16 mouse cellular contexts compared by ENCODE assay signal in genomic region chr12:33174675-33175357, GRCm38 (mm10). TPM values are rescaled to one million over a fixed set of nuclear protein-coding genes. Genes with fewer than 3 reads are reported as not detected.
DNase-seq lines count a peak whose midpoint lies in the region; ATAC-seq lines count a peak whose summit lies in the region.
"Had no signal": no experiment of that assay in that cellular context is flagged by ENCODE, and none has a peak within 500 bp of the region (broad histone marks: within the 10 kb centered on the region; RNA-seq: fewer than 3 reads in every experiment).

No protein-coding gene starts in this region.

- no peaks in the 10 kb centered on the region for H3K27me3 ChIP-seq in neural tube, embryonic 11.5 days (ENCODE audit: control insufficient read depth, insufficient read depth, low read length)
- no peaks in the 10 kb centered on the region for H3K27me3 ChIP-seq in embryonic facial prominence, embryonic 12.5 days
- H3K27me3 ChIP-seq: limb, embryonic 12.5 days had no signal

- intact Hi-C loops in heart, postnatal 36 days (cut with DNase I) = no loop called here

- H3K36me3 ChIP-seq in neural tube, embryonic 11.5 days (ENCODE audit: control insufficient read depth, insufficient read depth, low read length) = no peaks in the 10 kb centered on the region
- no peaks in the 10 kb centered on the region for H3K36me3 ChIP-seq in embryonic facial prominence, embryonic 12.5 days
- H3K36me3 ChIP-seq: limb, embryonic 12.5 days had no signal

- H3K4me2 ChIP-seq in neural tube, embryonic 11.5 days (ENCODE audit: low read depth) = no peak overlapping the region
- H3K4me2 ChIP-seq in embryonic facial prominence, embryonic 12.5 days (replicated peaks) = no peak overlapping the region

- H3K4me3 ChIP-seq in neural tube, embryonic 11.5 days (ENCODE audit: low read depth, low read length) = no peak overlapping the region
- no peak overlapping the region for H3K4me3 ChIP-seq in embryonic facial prominence, embryonic 12.5 days

- H3K9me3 ChIP-seq in neural tube, embryonic 11.5 days (ENCODE audit: control insufficient read depth, low read length) = no peaks in the 10 kb centered on the region
- H3K9me3 ChIP-seq in embryonic facial prominence, embryonic 12.5 days = no peaks in the 10 kb centered on the region
- H3K9me3 ChIP-seq: G1E; limb, embryonic 12.5 days; megakaryocyte, embryonic 14.5 days had no signal

- H3K4me1 ChIP-seq in neural tube, embryonic 11.5 days (ENCODE audit: control insufficient read depth, insufficient read depth, low read length) = peaks cover 19% of the 10 kb centered on the region
- H3K4me1 ChIP-seq in embryonic facial prominence, embryonic 12.5 days = peaks cover 32% of the 10 kb centered on the region

- peak; percentile 32; the same call in 1 of the 2 replicates for ATAC-seq in neural tube, embryonic 11.5 days (ENCODE audit: insufficient read depth, low FRiP score, low TSS enrichment)
- ATAC-seq in embryonic facial prominence, embryonic 12.5 days (ENCODE audit: insufficient number of reproducible peaks, insufficient read depth, low FRiP score, low TSS enrichment) = peak; percentile 36; the same call in 1 of the 2 replicates

- DNase-seq in kidney, adult 18-20 months = peak; percentile 17
- no peak for DNase-seq in kidney, adult 11 months
- no peak for DNase-seq in neural tube, embryonic 11.5 days (ENCODE audit: low spot score)
- no peak for DNase-seq in neural tube, embryonic 10.5 days (ENCODE audit: extremely low spot score, low spot score)
- DNase-seq in yolk sac, embryonic 10.5 days (ENCODE audit: low spot score) = peak; percentile 49
- no peak for DNase-seq in heart, postnatal 36 days
- DNase-seq: cerebellum, adult 18-20 months; heart, adult 2 months; heart, postnatal 14 days; layer of hippocampus, postnatal 36 days; lung, embryonic 14.5 days; thymus, postnatal 36 days had no signal

- no peak overlapping the region for H3K27ac ChIP-seq in neural tube, embryonic 11.5 days (ENCODE audit: low read depth, low read length)
- H3K27ac ChIP-seq in embryonic facial prominence, embryonic 12.5 days = no peak overlapping the region
- H3K27ac ChIP-seq: heart, adult 2 months; limb, embryonic 12.5 days had no signal

- WGBS in neural tube, embryonic 11.5 days = 66% methylated on average over 10 of the region's 10 CpGs
- 58% methylated on average over 10 of the region's 10 CpGs for WGBS in embryonic facial prominence, embryonic 12.5 days

- no peak overlapping the region for H3K9ac ChIP-seq in neural tube, embryonic 11.5 days (ENCODE audit: low read length)
- no peak overlapping the region for H3K9ac ChIP-seq in embryonic facial prominence, embryonic 12.5 days
- H3K9ac ChIP-seq: limb, embryonic 12.5 days had no signal

RNA-seq across cellular contexts. Expression of gene Atxn7l1, which starts 27.3 kb away (rescaled TPM):
- polyA plus RNA-seq in neural tube, embryonic 11.5 days (2014; fragmentation: Nextera tagmentation; extraction: Ambion mirVana) = 21.3 and 22.2 TPM in 2 replicates
- 10.9 and 13.9 TPM in 2 replicates for polyA plus RNA-seq in embryonic facial prominence, embryonic 12.5 days (2016; fragmentation: Nextera tagmentation; extraction: Ambion mirVana)
- total RNA-seq in heart, postnatal 36 days (2021) = 10 to 100 TPM; 18.3 to 20.5 TPM

Comparison
In these comparisons a context has a peak if more than half of its experiments do, and no peak if none do; other contexts are left out.
1. DNase-seq: peak in kidney, adult 18-20 months (single experiment) and yolk sac, embryonic 10.5 days (single experiment); none in kidney, adult 11 months (single experiment), neural tube, embryonic 11.5 days (single experiment), neural tube, embryonic 10.5 days (single experiment) and heart, postnatal 36 days (0 of 2).